Mouse (Mus musculus) thymus, postnatal 0 days (tissue): ENCODE results near the gene Enkur. TPM values are rescaled to one million over a fixed set of nuclear protein-coding genes. Genes with fewer than 3 reads are reported as not detected.

Experiments used
- DNase-seq: peaks from one replicate; pipeline ENCODE4 v3.0.0-alpha.2; 2015; ENCODE audit warnings: low spot score
- polyA plus RNA-seq: library from polyadenylated mRNA; unstranded; fragments of >200 nt; fragmentation: Nextera tagmentation; extraction: Ambion mirVana; gene quantifications from 2 replicates; pipeline ENCODE4 v1.2.1, GENCODE M21; 2015

Enkur gene
- polyA plus RNA-seq, 1 experiment from 2014 or later, result 1.6 TPM

- no peak for DNase-seq
These were observed 13.9 kb downstream of the Enkur start for GRCm38 (mm10) chr2:21191232-21191631.

GRCm38 (mm10) chr2:21188610-21189009 is 16.6 kb downstream of the Enkur start:
- DNase-seq, result no peak

- DNase-seq, result peak; percentile 72
These were observed 17.6 kb downstream of the Enkur start for GRCm38 (mm10) chr2:21187576-21187975.

GRCm38 (mm10) chr2:21182811-21183210 is 22.4 kb downstream of the Enkur start:
- DNase-seq, result no peak

GRCm38 (mm10) chr2:21179136-21179535 is 26.0 kb downstream of the Enkur start:
- DNase-seq, result no peak

GRCm38 (mm10) chr2:21172797-21173196 is 32.4 kb downstream of the Enkur start:
- DNase-seq, result no peak

- DNase-seq, result no peak
These were observed 37.2 kb downstream of the Enkur start for GRCm38 (mm10) chr2:21167916-21168315.

GRCm38 (mm10) chr2:21164296-21164695 is 40.9 kb downstream of the Enkur start:
- DNase-seq, result no peak

GRCm38 (mm10) chr2:21153469-21153868 is 51.7 kb downstream of the Enkur start:
- no peak for DNase-seq

GRCm38 (mm10) chr2:21147169-21147568 is 58.0 kb downstream of the Enkur start:
- no peak for DNase-seq

- no peak for DNase-seq
These were observed 58.7 kb downstream of the Enkur start for GRCm38 (mm10) chr2:21146486-21146885.

- no peak for DNase-seq
These were observed 62.5 kb downstream of the Enkur start for GRCm38 (mm10) chr2:21142616-21143015.

- DNase-seq, result no peak
These were observed 63.0 kb downstream of the Enkur start for GRCm38 (mm10) chr2:21142204-21142580.

GRCm38 (mm10) chr2:21141520-21142203 is 63.5 kb downstream of the Enkur start:
- no peak for DNase-seq

GRCm38 (mm10) chr2:21141189-21141519 is 64.0 kb downstream of the Enkur start:
- no peak for DNase-seq

Other genes starting within 250 kb of the Enkur start
- 2.4 and 2.8 TPM in 2 replicates for gene Arhgap21, start 236.5 kb downstream of the Enkur start, polyA plus RNA-seq
- gene Thnsl1, start 359 bp upstream of the Enkur start, polyA plus RNA-seq, result 5.0 and 6.2 TPM in 2 replicates
- gene Gpr158, start 162.2 kb upstream of the Enkur start, polyA plus RNA-seq, result 0.01 TPM in 1 of 2 replicates, not detected in the other